Mouse (Mus musculus) stomach, embryonic 16.5 days (tissue): ENCODE results near the gene Adcy10. TPM values are rescaled to one million over a fixed set of nuclear protein-coding genes. Genes with fewer than 3 reads are reported as not detected.
A peak's percentile ranks its signal among the peaks of the same experiment; 100 is the strongest.

Experiments used
- ATAC-seq: fragments of 200-750 bp; cut with Nextera tagmentation; 2 replicates; pipeline ENCODE4 v1.8.0; 2017; ENCODE audit warnings: moderate number of reproducible peaks, moderate TSS enrichment; ENCODE audit not compliant: insufficient read depth, low FRiP score
- H3K27ac ChIP-seq: fragments of 300-500 bp; sonication (generic); 2 replicates; pipeline ENCODE4 v1.5.1; 2014; ENCODE audit warnings: low read length
- H3K27me3 ChIP-seq: fragments of 300-500 bp; sonication (generic); 2 replicates; pipeline ENCODE4 v1.6.1; 2014; ENCODE audit warnings: low read length, control low read depth, mixed read lengths; ENCODE audit not compliant: control insufficient read depth, insufficient read depth
- H3K36me3 ChIP-seq: fragments of 300-500 bp; sonication (generic); 2 replicates; pipeline ENCODE4 v1.6.1; 2014; ENCODE audit warnings: low read length; ENCODE audit not compliant: control insufficient read depth, insufficient read depth
- H3K4me1 ChIP-seq: fragments of 300-500 bp; sonication (generic); 2 replicates; pipeline ENCODE4 v1.6.1; 2014; ENCODE audit warnings: low read length, control low read depth, mixed read lengths; ENCODE audit not compliant: control insufficient read depth, insufficient read depth
- H3K4me2 ChIP-seq: fragments of 300-500 bp; sonication (generic); 2 replicates; pipeline ENCODE4 v1.6.1; 2014; ENCODE audit warnings: low read depth, low read length, mixed read lengths
- H3K4me3 ChIP-seq: fragments of 300-500 bp; sonication (generic); replicated peaks from 2 replicates; pipeline ENCODE4 v1.5.1; 2014; ENCODE audit warnings: mild to moderate bottlenecking, low read length
- H3K9ac ChIP-seq: fragments of 300-500 bp; sonication (generic); 2 replicates; pipeline ENCODE4 v1.6.1; 2014; ENCODE audit warnings: low read length
- H3K9me3 ChIP-seq: fragments of 300-500 bp; sonication (generic); replicated peaks from 2 replicates; pipeline ENCODE4 v1.6.1; 2016; ENCODE audit warnings: low read length, control low read depth; ENCODE audit not compliant: control insufficient read depth
- WGBS: fragments of 180-500 bp; shearing (Covaris S2); extraction: QIAGEN DNeasy Blood & Tissue Kit; methylation state at CpG from one replicate; pipeline ENCODE4 v1.1.7; 2014; 5-methylcytosine and 5-hydroxymethylcytosine counted together
- polyA plus RNA-seq: library from polyadenylated mRNA; unstranded; fragments of >200 nt; fragmentation: Nextera tagmentation; extraction: Ambion mirVana; gene quantifications from 2 replicates; pipeline ENCODE4 v1.2.1, GENCODE M21; 2015

Adcy10 gene
- polyA plus RNA-seq, 1 experiment from 2014 or later, result 0.04 TPM

GRCm38 (mm10) chr1:165565283-165565682, 80.3 kb downstream of the Adcy10 start:
- no peak for ATAC-seq
- H3K9me3 ChIP-seq, result no peaks in the 10 kb centered on the region
- H3K4me2 ChIP-seq, result no peak overlapping the region
- H3K9ac ChIP-seq, result no peak overlapping the region
- H3K4me1 ChIP-seq, result no peaks in the 10 kb centered on the region
- H3K4me3 ChIP-seq, result no peak overlapping the region
- WGBS, result 93% methylated on average over 4 of the region's 4 CpGs
- no peaks in the 10 kb centered on the region for H3K27me3 ChIP-seq
- no peak overlapping the region for H3K27ac ChIP-seq
- H3K36me3 ChIP-seq, result no peaks in the 10 kb centered on the region

DNA sequence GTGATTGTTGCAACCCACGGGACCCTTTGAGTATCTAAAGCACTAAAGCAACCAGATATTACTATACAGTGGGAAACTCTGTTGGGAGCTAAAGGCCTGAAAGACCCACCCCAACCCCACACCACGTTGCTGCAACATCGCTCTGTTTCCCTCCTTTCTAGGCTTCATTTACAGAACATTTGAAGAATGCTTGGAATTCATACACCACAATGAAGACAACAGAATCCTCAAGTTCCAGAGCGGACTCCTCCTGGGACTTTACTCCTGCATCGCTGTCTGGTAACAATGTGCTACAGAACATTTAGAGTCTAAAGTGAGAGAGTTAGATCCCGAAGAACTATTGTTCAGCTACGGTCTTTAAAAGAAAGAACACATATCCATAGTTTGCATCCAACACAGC, 82.5 kb downstream of the Adcy10 start:
- no peaks in the 10 kb centered on the region for H3K27me3 ChIP-seq
- H3K4me1 ChIP-seq, result no peaks in the 10 kb centered on the region
- WGBS, result 75% methylated on average over 7 of the region's 7 CpGs
- H3K4me2 ChIP-seq, result no peak overlapping the region
- no peak overlapping the region for H3K27ac ChIP-seq
- H3K9me3 ChIP-seq, result no peaks in the 10 kb centered on the region
- ATAC-seq, result no peak
- H3K9ac ChIP-seq, result no peak overlapping the region
- no peak overlapping the region for H3K4me3 ChIP-seq
- H3K36me3 ChIP-seq, result no peaks in the 10 kb centered on the region

DNA sequence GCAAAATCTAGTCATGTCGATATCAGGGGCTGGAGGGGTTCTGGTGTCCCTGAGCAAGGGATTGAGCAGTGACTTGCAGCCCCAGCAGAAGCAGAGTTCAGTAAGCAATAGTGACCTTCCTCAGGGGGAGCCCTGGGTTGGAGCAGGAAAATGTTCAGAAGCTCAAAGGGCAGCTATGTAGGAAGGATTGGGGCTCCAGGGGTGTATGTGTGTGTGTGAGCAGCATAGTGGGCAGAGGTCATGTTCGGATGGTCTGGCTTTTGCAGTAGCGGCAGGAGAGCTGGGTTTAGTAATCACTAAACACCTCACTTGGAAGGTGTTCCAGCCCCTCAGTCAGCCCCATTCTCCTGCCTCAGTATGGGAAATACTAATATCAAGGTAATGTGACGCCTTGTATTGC, 91.0 kb downstream of the Adcy10 start:
- 69% methylated on average over 4 of the region's 4 CpGs for WGBS
- Histone ChIP-seq H3K4me3 (no peak overlapping the region), H3K9ac (no peak overlapping the region), H3K27me3 (no peaks in the 10 kb centered on the region), H3K27ac (no peak overlapping the region), H3K9me3 (peaks cover 5% of the 10 kb centered on the region; the same call in 1 of the 2 replicates), H3K4me1 (no peaks in the 10 kb centered on the region), H3K36me3 (no peaks in the 10 kb centered on the region), H3K4me2 (no peak overlapping the region)
- ATAC-seq, result no peak

DNA sequence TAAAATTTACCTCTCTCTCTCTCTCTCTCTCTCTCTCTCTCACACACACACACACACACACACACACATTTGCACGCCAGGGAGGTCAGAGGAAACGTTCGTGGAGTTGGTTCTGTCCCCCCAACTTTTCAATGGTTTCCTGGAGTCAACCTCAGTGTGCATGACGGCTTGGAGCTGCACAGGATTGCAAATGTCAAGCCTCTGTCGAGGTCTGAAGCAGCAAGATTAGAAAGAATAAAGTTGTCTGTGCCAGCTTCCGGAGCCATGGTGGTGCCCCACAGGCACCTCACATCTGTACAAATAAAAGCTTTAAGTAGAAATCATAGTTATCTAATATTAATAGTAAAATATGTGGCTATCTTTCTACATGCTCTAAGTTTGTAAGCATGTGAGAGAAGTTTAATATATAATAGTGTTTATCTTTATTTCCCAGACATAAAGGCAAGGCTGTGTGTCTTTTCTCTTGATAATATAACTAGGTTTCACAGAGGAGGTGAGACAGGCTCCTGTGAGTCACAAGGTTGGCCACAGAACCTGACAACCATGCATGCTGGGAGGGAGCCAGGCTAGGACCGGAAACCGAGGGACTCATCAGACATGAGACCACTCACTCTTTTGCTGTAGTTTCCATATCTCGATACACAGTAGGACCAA, 91.6 kb downstream of the Adcy10 start:
- Histone ChIP-seq H3K9ac (no peak overlapping the region), H3K4me3 (no peak overlapping the region), H3K36me3 (no peaks in the 10 kb centered on the region), H3K4me2 (no peak overlapping the region), H3K27me3 (no peaks in the 10 kb centered on the region), H3K27ac (no peak overlapping the region), H3K9me3 (peaks cover 5% of the 10 kb centered on the region; the same call in 1 of the 2 replicates), H3K4me1 (no peaks in the 10 kb centered on the region)
- ATAC-seq, result no peak
- WGBS, result 66% methylated on average over 9 of the region's 9 CpGs

- WGBS, result 51% methylated on average over 5 of the region's 5 CpGs
- Histone ChIP-seq H3K9ac (no peak overlapping the region), H3K36me3 (no peaks in the 10 kb centered on the region), H3K27ac (no peak overlapping the region), H3K4me2 (no peak overlapping the region), H3K9me3 (peaks cover 5% of the 10 kb centered on the region; the same call in 1 of the 2 replicates), H3K27me3 (no peaks in the 10 kb centered on the region), H3K4me3 (no peak overlapping the region), H3K4me1 (no peaks in the 10 kb centered on the region)
- no peak for ATAC-seq
Observed at GRCm38 (mm10) chr1:165579332-165579731, 94.3 kb downstream of the Adcy10 start.

DNA sequence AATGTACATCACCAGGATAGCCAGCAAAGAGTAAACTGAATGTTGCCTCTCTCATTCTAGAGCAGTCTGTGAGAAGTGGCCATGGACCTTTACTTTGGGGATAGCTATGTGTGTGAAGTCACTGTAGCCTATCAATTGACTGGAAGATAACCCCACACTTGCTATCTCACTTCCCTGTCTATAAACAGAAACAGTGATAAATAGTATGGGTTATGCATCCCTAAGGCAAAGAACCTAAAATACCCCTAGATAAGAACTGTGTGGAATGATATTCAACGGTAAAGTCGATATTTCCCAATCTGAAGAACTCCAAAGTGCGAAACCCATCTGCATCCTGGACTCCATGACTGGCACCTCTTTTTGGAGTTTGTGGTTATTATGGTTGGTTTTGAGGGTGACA, 96.3 kb downstream of the Adcy10 start:
- Histone ChIP-seq H3K4me2 (no peak overlapping the region), H3K27ac (no peak overlapping the region), H3K4me1 (peaks cover 9% of the 10 kb centered on the region), H3K36me3 (no peaks in the 10 kb centered on the region), H3K9ac (no peak overlapping the region), H3K9me3 (peaks cover 5% of the 10 kb centered on the region; the same call in 1 of the 2 replicates), H3K27me3 (no peaks in the 10 kb centered on the region), H3K4me3 (no peak overlapping the region)
- 83% methylated on average over 3 of the region's 3 CpGs for WGBS
- ATAC-seq, result no peak

GRCm38 (mm10) chr1:165583529-165584184, 98.7 kb downstream of the Adcy10 start:
- Histone ChIP-seq H3K4me3 (no peak overlapping the region), H3K36me3 (no peaks in the 10 kb centered on the region), H3K27ac (no peak overlapping the region), H3K9ac (no peak overlapping the region), H3K9me3 (peaks cover 5% of the 10 kb centered on the region; the same call in 1 of the 2 replicates), H3K27me3 (no peaks in the 10 kb centered on the region), H3K4me1 (peaks cover 22% of the 10 kb centered on the region), H3K4me2 (no peak overlapping the region)
- ATAC-seq, result peak; percentile 70; the same call in 1 of the 2 replicates
- 33% methylated on average over 12 of the region's 12 CpGs for WGBS

DNA sequence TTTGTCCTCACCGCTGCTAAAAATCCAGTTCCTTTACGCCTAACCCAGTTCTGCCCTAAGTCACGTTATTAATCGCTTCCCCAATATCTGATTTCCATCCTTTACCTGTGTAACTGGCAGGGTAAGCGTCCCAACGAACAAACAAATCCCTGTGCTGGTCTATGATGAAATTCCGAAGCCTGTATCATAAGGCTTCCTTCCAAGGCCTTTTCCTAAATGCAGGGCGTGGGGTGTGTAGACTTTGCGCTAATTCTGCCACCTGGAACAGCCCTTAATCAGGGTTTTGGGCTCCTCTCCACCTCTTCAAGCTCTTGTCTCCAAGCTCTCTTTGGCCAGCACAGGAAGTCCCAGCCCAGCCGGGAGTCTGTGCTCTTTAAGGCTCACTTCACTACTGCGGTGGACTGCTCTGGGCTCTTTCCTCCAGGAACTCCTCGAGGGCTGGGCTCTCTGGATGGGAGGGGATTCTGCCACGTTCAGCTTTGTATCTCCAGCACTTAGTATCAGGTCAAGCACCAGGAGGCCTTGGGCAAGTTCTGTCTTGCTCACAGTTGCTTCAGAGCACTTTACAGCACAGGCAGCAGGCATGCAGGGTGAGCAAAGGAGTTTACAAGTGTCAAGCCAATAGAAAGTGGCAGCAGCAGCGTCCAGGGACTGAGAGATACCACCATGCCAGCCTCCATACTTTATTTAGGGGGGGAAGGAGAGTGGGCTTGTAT, 100.6 kb downstream of the Adcy10 start:
- H3K36me3 ChIP-seq, result no peaks in the 10 kb centered on the region
- no peaks in the 10 kb centered on the region for H3K9me3 ChIP-seq
- no peak for ATAC-seq
- no peak overlapping the region for H3K4me2 ChIP-seq
- peak overlapping the region; percentile 29; the same call in 1 of the 2 replicates for H3K9ac ChIP-seq
- peak overlapping the region; percentile 56 for H3K27ac ChIP-seq
- 60% methylated on average over 14 of the region's 14 CpGs for WGBS
- H3K4me3 ChIP-seq, result no peak overlapping the region
- H3K27me3 ChIP-seq, result no peaks in the 10 kb centered on the region
- H3K4me1 ChIP-seq, result peaks cover 28% of the 10 kb centered on the region

DNA sequence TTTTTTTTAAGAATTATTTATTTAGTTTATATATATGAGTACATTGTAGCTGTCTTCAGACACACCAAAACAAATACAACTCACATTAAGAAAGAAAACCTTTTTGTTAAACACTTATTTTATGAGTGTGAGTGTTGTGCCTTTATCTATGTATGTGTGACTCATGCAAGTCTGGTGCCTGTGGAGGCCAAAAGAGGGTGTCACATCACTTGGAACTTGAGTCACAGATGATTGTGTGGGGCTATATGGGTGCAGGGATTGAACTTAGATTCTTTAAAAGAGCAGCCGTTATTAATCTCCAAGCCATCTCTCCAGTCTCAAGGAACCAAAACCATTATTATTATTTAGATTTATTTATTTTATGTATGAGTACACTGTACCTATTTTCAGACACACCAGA, 101.4 kb downstream of the Adcy10 start:
- Histone ChIP-seq H3K27me3 (no peaks in the 10 kb centered on the region), H3K4me1 (peaks cover 30% of the 10 kb centered on the region), H3K4me2 (no peak overlapping the region), H3K9ac (no peak overlapping the region), H3K4me3 (no peak overlapping the region), H3K36me3 (no peaks in the 10 kb centered on the region), H3K27ac (no peak overlapping the region), H3K9me3 (no peaks in the 10 kb centered on the region)
- WGBS, result 76% methylated on average over 1 of the region's 1 CpGs
- ATAC-seq, result no peak
